Mouse (Mus musculus) left cerebral cortex, adult 6 months (tissue): ENCODE data around the gene Tomm20l. TPM values are rescaled to one million over a fixed set of nuclear protein-coding genes. Genes with fewer than 3 reads are reported as not detected.

ENCODE experiments used
- long read RNA-seq, 2 experiments: library from polyadenylated mRNA; unstranded; transcript quantifications; one replicate each; pipeline ENCODE4 v2.0.0; 2019 to 2020
- polyA plus RNA-seq: library from polyadenylated mRNA; unstranded; fragments of <200 nt; fragmentation: Nextera tagmentation; gene quantifications from 2 replicates; pipeline ENCODE4 v1.2.3, GENCODE M21; 2021

Tomm20l gene
- not detected in 2 replicates for polyA plus RNA-seq
- long read RNA-seq, experiment 1 = 0 reads
- long read RNA-seq, experiment 2 = 0 reads

DNA sequence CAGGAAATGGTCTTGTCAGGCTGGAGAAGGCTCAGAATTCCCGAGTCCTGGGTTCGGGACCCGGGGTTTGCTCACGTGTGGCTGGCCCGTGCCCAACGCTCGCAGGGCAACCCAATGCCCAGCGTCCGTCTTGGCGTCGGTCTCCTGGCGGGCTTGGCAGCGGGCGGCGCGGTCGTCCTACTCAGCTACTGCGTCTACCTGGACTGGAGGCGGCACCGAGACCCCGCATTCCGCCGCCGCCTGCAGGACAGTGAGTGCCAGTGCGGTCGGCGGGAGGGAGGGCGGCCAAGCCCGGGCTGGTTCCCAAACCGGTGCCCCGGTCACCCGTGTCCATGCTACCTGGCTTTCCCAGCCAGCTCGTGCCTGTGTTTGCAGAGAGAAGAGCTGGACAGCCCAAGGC is at the start of gene Tomm20l:
Gene Tomm20l, plus strand, starts transcription at position 98 of the 400 bp plus-strand sequence.

DNA sequence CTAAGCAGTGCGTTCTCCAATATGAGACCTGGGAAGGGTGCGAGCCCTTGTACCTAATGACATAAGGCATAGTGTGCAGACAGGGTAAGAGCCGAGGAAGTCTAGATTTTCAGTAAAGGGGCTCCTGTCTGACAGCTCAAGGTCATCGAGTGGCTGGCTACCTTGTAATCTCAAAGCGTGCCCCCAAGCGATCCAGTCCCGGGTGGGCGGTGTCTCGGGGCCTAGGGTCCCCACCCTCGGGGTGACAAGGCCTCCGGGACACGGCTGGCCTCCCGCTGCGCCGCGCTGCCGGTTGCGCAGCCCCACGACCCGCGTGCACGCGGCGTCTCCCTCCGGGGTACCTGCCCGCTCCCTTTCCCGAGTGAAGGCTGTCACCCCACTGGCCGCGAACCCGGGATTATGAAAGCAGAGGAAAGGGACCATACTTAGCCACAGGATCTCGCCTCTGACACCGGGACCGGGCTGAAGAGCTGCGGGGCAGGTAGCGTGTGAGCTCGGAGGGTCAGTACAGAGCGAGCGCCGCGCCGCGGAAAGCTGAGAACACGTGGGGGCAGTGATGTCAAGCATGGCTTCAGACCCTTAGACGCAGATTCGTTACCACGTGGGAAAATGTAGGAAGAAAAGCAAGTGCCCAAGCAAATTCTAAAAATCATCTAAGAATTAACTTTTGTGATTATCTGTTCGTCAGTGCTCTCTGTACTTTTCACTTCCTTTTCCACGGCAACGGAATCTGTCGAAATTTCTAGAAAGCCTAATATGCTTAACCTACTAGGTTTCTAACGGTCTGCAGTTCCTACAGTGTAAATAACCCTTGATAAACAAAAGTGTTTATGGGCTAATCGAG is 25.1 kb downstream of the Tomm20l start, which contains the start of the genes Timm9 and 2700049A03Rik:
Gene Timm9, minus strand, starts transcription at position 555 of the 844 bp plus-strand sequence.
Gene 2700049A03Rik, plus strand, starts transcription at position 719 of the 844 bp plus-strand sequence.

Other genes starting within 250 kb of the Tomm20l start
- gene Actr10, start 173.6 kb upstream of the Tomm20l start, polyA plus RNA-seq = 109 and 117 TPM in 2 replicates
- 420 and 451 TPM in 2 replicates for gene Psma3, start 136.8 kb upstream of the Tomm20l start, polyA plus RNA-seq
- 27.4 and 32.7 TPM in 2 replicates for gene Arid4a, start 95.4 kb upstream of the Tomm20l start, polyA plus RNA-seq
- 67.2 and 80.6 TPM in 2 replicates for gene Timm9, start 25.3 kb downstream of the Tomm20l start, polyA plus RNA-seq
- 1.6 and 1.8 TPM in 2 replicates for gene 2700049A03Rik, start 25.4 kb downstream of the Tomm20l start, polyA plus RNA-seq
- 0.49 and 0.58 TPM in 2 replicates for gene Dact1, start 198.5 kb downstream of the Tomm20l start, polyA plus RNA-seq